Mouse (Mus musculus) ES-E14 (cell line): ENCODE data around the gene Hoxb1. TPM values are rescaled to one million over a fixed set of nuclear protein-coding genes. Genes with fewer than 3 reads are reported as not detected.

Source experiments
- DNase-seq: peaks from one replicate; pipeline ENCODE4 v3.0.0-alpha.2; 2013; ENCODE audit warnings: low read depth, low spot score
- H3K27ac ChIP-seq: 2 replicates; pipeline ENCODE4 v1.5.1; 2012; ENCODE audit warnings: low read depth, mild to moderate bottlenecking, low read length, moderate library complexity, mixed read lengths; ENCODE audit not compliant: poor library complexity, insufficient read depth, severe bottlenecking
- H3K36me3 ChIP-seq: 2 replicates; pipeline ENCODE4 v1.6.1; 2012; ENCODE audit warnings: mild to moderate bottlenecking, low read length, moderate library complexity, mixed read lengths; ENCODE audit not compliant: control insufficient read depth, poor library complexity, insufficient read depth, severe bottlenecking
- H3K4me1 ChIP-seq, 2 experiments: fragments of 150-350 bp in 1 of 2; sonication (generic) in 1 of 2; 2 replicates each; pipeline ENCODE4 v1.6.1; 2012; ENCODE audit warnings: low read length in 2 of 2, mild to moderate bottlenecking in 1 of 2, mixed read lengths in 1 of 2; ENCODE audit not compliant: control insufficient read depth in 2 of 2, insufficient read depth in 2 of 2, poor library complexity in 1 of 2
- H3K4me3 ChIP-seq, 2 experiments: fragments of 150-350 bp in 1 of 2; sonication (generic) in 1 of 2; 2 replicates each; pipeline ENCODE4 v1.5.1; 2012; ENCODE audit warnings: low read length in 2 of 2, low read depth in 1 of 2, mild to moderate bottlenecking in 1 of 2, mixed read lengths in 1 of 2; ENCODE audit not compliant: insufficient read depth in 1 of 2, poor library complexity in 1 of 2, severe bottlenecking in 1 of 2
- H3K9ac ChIP-seq: 2 replicates; pipeline ENCODE4 v1.6.1; 2012; ENCODE audit warnings: low read depth, mild to moderate bottlenecking, low read length, mixed read lengths; ENCODE audit not compliant: poor library complexity, insufficient read depth, severe bottlenecking
- H3K9me3 ChIP-seq: fragments of 150-350 bp; sonication (generic); 2 replicates; pipeline ENCODE4 v1.6.1; 2012; ENCODE audit warnings: low read depth, mild to moderate bottlenecking, low read length; ENCODE audit not compliant: control insufficient read depth, insufficient read depth
- CHD2 ChIP-seq: IDR thresholded peaks from 2 replicates; pipeline ENCODE4 v1.6.1; 2014; ENCODE audit warnings: mild to moderate bottlenecking, low read depth, low read length, inconsistent platforms
- HCFC1 ChIP-seq: IDR thresholded peaks from 2 replicates; pipeline ENCODE4 v1.6.1; 2012; ENCODE audit warnings: low read length, inconsistent platforms, borderline replicate concordance; ENCODE audit not compliant: insufficient read depth
- MAFK ChIP-seq: IDR thresholded peaks from 2 replicates; pipeline ENCODE4 v1.6.1; 2014; ENCODE audit warnings: mild to moderate bottlenecking, low read depth, low read length, inconsistent platforms; ENCODE audit not compliant: insufficient read depth
- ZC3H11A ChIP-seq: IDR thresholded peaks from 2 replicates; pipeline ENCODE4 v1.6.1; 2012; ENCODE audit warnings: low read depth, mild to moderate bottlenecking, inconsistent platforms, low read length, borderline replicate concordance
- ZNF384 ChIP-seq: IDR thresholded peaks from 2 replicates; pipeline ENCODE4 v1.6.1; 2012; ENCODE audit warnings: low read depth, low read length, inconsistent platforms
- in situ Hi-C, 2 experiments: fragments of 600-800 bp; cut with MboI; formaldehyde crosslinking; loops; one replicate each; pipeline ENCODE4 v1.15.1; 2025; ENCODE audit warnings: low sequenced_read_pairs in 2 of 2, inconsistent platforms in 1 of 2; ENCODE audit not compliant: unreplicated experiment in 2 of 2
- total RNA-seq: library from RNA; depleted of rRNA; stranded (reverse); fragments of 300-350 nt; gene quantifications from 2 replicates; pipeline ENCODE4 v1.2.3, GENCODE M21; 2012; rRNA removed

Gene Hoxb1
- total RNA-seq, 1 experiment: 0.49 TPM

GRCm38 (mm10) chr11:96411019-96411418, 45.5 kb downstream of the Hoxb1 start:
- in situ Hi-C loops: no loop called here
- no peak overlapping the region for H3K27ac ChIP-seq
- TF ChIP-seq CHD2: no peak
- no peak for TF ChIP-seq MAFK
- TF ChIP-seq HCFC1: no peak
- TF ChIP-seq ZNF384: no peak
- TF ChIP-seq ZC3H11A: no peak

GRCm38 (mm10) chr11:96411934-96412333, 46.4 kb downstream of the Hoxb1 start:
- Histone ChIP-seq H3K36me3 (no peaks in the 10 kb centered on the region), H3K4me1 (0 out of 4 replicates have a peak, but pooled peaks cover 0 to 1% of the 10 kb centered on the region in 2 experiments), H3K4me3 (no peak overlapping the region), H3K27ac (no peak overlapping the region), H3K9me3 (no peaks in the 10 kb centered on the region), H3K9ac (no peak overlapping the region)
- no peak for DNase-seq
- in situ Hi-C loops: no loop called here
- TF ChIP-seq MAFK (no peak), ZC3H11A (peak; percentile 10; the same call in 1 of the 2 replicates)

More at GRCm38 (mm10) chr11:96411019-96411418, 45.5 kb downstream of the Hoxb1 start:
- no peak for DNase-seq
- H3K36me3 ChIP-seq: no peaks in the 10 kb centered on the region
- 0 out of 4 replicates have a peak, but pooled peaks cover 0 to 1% of the 10 kb centered on the region in 2 experiments for H3K4me1 ChIP-seq
- H3K9ac ChIP-seq: no peak overlapping the region
- no peak overlapping the region for H3K4me3 ChIP-seq
- H3K9me3 ChIP-seq: no peaks in the 10 kb centered on the region

GRCm38 (mm10) chr11:96412941-96413491, 47.5 kb downstream of the Hoxb1 start:
- no peaks in the 10 kb centered on the region for H3K36me3 ChIP-seq
- no peak overlapping the region for H3K4me3 ChIP-seq
- TF ChIP-seq HCFC1 (no peak), CHD2 (no peak), MAFK (peak; percentile 72; the same call in 1 of the 2 replicates)
- no peaks in the 10 kb centered on the region for H3K4me1 ChIP-seq
- no peak overlapping the region for H3K27ac ChIP-seq
- in situ Hi-C loops: no loop called here
- no peaks in the 10 kb centered on the region for H3K9me3 ChIP-seq
- DNase-seq: no peak
- H3K9ac ChIP-seq: no peak overlapping the region

- in situ Hi-C loops: no loop called here
- Histone ChIP-seq H3K36me3 (no peaks in the 10 kb centered on the region), H3K27ac (no peak overlapping the region; the same call in 1 of the 2 replicates), H3K9me3 (no peaks in the 10 kb centered on the region), H3K9ac (no peak overlapping the region), H3K4me1 (no peaks in the 10 kb centered on the region), H3K4me3 (no peak overlapping the region)
- DNase-seq: no peak
- no peak for TF ChIP-seq ZNF384
- no peak for TF ChIP-seq HCFC1
- no peak for TF ChIP-seq MAFK
- TF ChIP-seq CHD2: no peak
- TF ChIP-seq ZC3H11A: no peak
Observed at GRCm38 (mm10) chr11:96413527-96413926, 48.0 kb downstream of the Hoxb1 start.

GRCm38 (mm10) chr11:96414002-96414401, 48.5 kb downstream of the Hoxb1 start:
- no peak for DNase-seq
- TF ChIP-seq ZNF384 (no peak), MAFK (no peak)
- Histone ChIP-seq H3K4me3 (no peak overlapping the region), H3K9me3 (no peaks in the 10 kb centered on the region), H3K27ac (no peak overlapping the region), H3K4me1 (no peaks in the 10 kb centered on the region), H3K9ac (no peak overlapping the region), H3K36me3 (no peaks in the 10 kb centered on the region)
- in situ Hi-C loops: no loop called here

Other genes with a start within 250 kb of the Hoxb1 start
- 5.0 and 5.4 TPM in 2 replicates for gene Ttll6, start 232.0 kb upstream of the Hoxb1 start, total RNA-seq
- 0.48 and 1.4 TPM in 2 replicates for gene Hoxb13, start 171.4 kb upstream of the Hoxb1 start, total RNA-seq
- gene Hoxb9, start 94.3 kb upstream of the Hoxb1 start, total RNA-seq: 1.2 and 3.3 TPM in 2 replicates
- 0.18 TPM in 1 of 2 replicates, not detected in the other for gene Hoxb8, start 83.8 kb upstream of the Hoxb1 start, total RNA-seq
- 0.98 TPM in 1 of 2 replicates, not detected in the other for gene Hoxb7, start 79.1 kb upstream of the Hoxb1 start, total RNA-seq
- gene Hoxb6, start 73.3 kb upstream of the Hoxb1 start, total RNA-seq: 0.22 and 0.26 TPM in 2 replicates
- 0.09 and 0.16 TPM in 2 replicates for gene Hoxb5, start 62.4 kb upstream of the Hoxb1 start, total RNA-seq
- gene Hoxb4, start 47.5 kb upstream of the Hoxb1 start, total RNA-seq: 0.21 and 1.2 TPM in 2 replicates
- gene Hoxb3, start 42.4 kb upstream of the Hoxb1 start, total RNA-seq: 0.54 TPM in 1 of 2 replicates, not detected in the other
- 0.62 TPM in 1 of 2 replicates, not detected in the other for gene Hoxb2, start 15.2 kb upstream of the Hoxb1 start, total RNA-seq
- 0.37 and 0.40 TPM in 2 replicates for gene Skap1, start 98.8 kb downstream of the Hoxb1 start, total RNA-seq